Mouse (Mus musculus) neural tube, embryonic 15.5 days (tissue): ENCODE measurements around the gene Mrpl27. TPM values are rescaled to one million over a fixed set of nuclear protein-coding genes. Genes with fewer than 3 reads are reported as not detected.
A peak's percentile ranks its signal among the peaks of the same experiment; 100 is the strongest.

Source experiments
- ATAC-seq: fragments of 200-750 bp; cut with Nextera tagmentation; 2 replicates; pipeline ENCODE4 v1.8.0; 2017; ENCODE audit warnings: mild to moderate bottlenecking, moderate TSS enrichment, moderate library complexity; ENCODE audit not compliant: low FRiP score
- H3K27ac ChIP-seq: fragments of 300-500 bp; sonication (generic); replicated peaks from 2 replicates; pipeline ENCODE4 v1.5.1; 2015; ENCODE audit warnings: mild to moderate bottlenecking, inconsistent platforms
- H3K27me3 ChIP-seq: fragments of 300-500 bp; sonication (generic); replicated peaks from 2 replicates; pipeline ENCODE4 v1.6.1; 2015; ENCODE audit warnings: inconsistent platforms
- H3K36me3 ChIP-seq: fragments of 300-500 bp; sonication (generic); 2 replicates; pipeline ENCODE4 v1.6.1; 2015; ENCODE audit warnings: inconsistent platforms
- H3K4me1 ChIP-seq: fragments of 300-500 bp; sonication (generic); 2 replicates; pipeline ENCODE4 v1.6.1; 2015; ENCODE audit warnings: inconsistent platforms
- H3K4me2 ChIP-seq: fragments of 300-500 bp; sonication (generic); 2 replicates; pipeline ENCODE4 v1.6.1; 2015; ENCODE audit warnings: inconsistent platforms, mild to moderate bottlenecking, moderate library complexity
- H3K4me3 ChIP-seq: fragments of 300-500 bp; sonication (generic); replicated peaks from 2 replicates; pipeline ENCODE4 v1.5.1; 2015; ENCODE audit warnings: mild to moderate bottlenecking, inconsistent platforms
- H3K9ac ChIP-seq: fragments of 300-500 bp; sonication (generic); replicated peaks from 2 replicates; pipeline ENCODE4 v1.6.1; 2015; ENCODE audit warnings: mild to moderate bottlenecking, inconsistent platforms
- H3K9me3 ChIP-seq: fragments of 300-500 bp; sonication (generic); replicated peaks from 2 replicates; pipeline ENCODE4 v1.6.1; 2016; ENCODE audit warnings: inconsistent platforms
- WGBS: fragments of 180-500 bp; shearing (Covaris S2); methylation state at CpG from one replicate; pipeline ENCODE4 v1.1.7; 2015; ENCODE audit warnings: mixed read lengths; 5-methylcytosine and 5-hydroxymethylcytosine counted together
- polyA plus RNA-seq: library from polyadenylated mRNA; unstranded; fragments of >200 nt; fragmentation: Nextera tagmentation; extraction: Ambion mirVana; gene quantifications from 2 replicates; pipeline ENCODE4 v1.2.1, GENCODE M21; 2015

Gene Mrpl27
- 146 and 154 TPM in 2 replicates for polyA plus RNA-seq

DNA sequence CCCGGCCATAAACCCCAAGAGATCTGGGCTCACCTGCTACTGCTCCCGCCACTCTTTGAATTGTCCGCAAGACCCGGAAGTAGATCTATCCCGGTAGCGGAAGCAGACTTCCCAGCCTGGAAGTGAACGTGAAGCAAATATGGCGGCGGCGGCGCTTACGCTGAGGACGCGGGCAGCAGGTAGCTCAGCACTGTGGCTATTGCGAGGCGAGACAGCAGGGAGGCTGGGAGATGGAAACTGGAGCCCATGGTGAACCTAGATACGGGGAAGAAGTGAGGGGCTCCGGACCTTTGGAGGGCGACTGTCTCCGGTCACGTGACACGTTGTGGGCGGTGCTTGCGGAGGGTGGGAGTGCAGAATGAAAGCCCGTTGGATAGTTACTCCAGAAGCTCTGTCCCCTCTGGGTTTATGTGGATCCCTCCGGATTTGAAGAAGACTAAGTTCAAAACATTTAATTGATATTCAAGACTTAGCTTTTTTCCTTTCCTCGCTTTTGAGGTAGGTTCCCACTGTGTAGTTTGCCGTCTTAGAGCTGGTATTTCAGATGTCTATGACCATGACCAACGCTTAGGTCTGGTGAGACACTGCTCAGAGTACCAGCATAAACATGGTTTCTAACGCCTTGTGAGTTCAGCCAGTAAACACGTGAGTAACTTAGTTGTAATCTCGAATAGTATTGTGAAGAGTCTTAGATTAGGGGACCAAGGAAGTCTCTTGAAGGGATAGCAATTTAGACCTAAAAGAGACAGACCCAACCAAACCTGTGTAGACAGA is at the start of gene Mrpl27, which contains the start of gene Eme1:
Gene Mrpl27 (plus strand): TSS at position 105 of the 774 bp plus-strand sequence.
Gene Eme1 (minus strand): TSS at position 302 of the 774 bp plus-strand sequence.
- Histone ChIP-seq H3K9ac (peak within 1 kb of the TSS; percentile 67), H3K27ac (peak within 1 kb of the TSS; percentile 98), H3K4me1 (peaks cover 16% of the 10 kb centered on the region), H3K4me3 (peak within 1 kb of the TSS; percentile 72), H3K27me3 (no peaks in the 10 kb centered on the region), H3K4me2 (peak within 1 kb of the TSS; percentile 86), H3K9me3 (no peaks in the 10 kb centered on the region), H3K36me3 (peaks cover 18% of the 10 kb centered on the region)
- peak; percentile 93 for ATAC-seq
- WGBS: 1% methylated on average over 32 of the region's 32 CpGs

DNA sequence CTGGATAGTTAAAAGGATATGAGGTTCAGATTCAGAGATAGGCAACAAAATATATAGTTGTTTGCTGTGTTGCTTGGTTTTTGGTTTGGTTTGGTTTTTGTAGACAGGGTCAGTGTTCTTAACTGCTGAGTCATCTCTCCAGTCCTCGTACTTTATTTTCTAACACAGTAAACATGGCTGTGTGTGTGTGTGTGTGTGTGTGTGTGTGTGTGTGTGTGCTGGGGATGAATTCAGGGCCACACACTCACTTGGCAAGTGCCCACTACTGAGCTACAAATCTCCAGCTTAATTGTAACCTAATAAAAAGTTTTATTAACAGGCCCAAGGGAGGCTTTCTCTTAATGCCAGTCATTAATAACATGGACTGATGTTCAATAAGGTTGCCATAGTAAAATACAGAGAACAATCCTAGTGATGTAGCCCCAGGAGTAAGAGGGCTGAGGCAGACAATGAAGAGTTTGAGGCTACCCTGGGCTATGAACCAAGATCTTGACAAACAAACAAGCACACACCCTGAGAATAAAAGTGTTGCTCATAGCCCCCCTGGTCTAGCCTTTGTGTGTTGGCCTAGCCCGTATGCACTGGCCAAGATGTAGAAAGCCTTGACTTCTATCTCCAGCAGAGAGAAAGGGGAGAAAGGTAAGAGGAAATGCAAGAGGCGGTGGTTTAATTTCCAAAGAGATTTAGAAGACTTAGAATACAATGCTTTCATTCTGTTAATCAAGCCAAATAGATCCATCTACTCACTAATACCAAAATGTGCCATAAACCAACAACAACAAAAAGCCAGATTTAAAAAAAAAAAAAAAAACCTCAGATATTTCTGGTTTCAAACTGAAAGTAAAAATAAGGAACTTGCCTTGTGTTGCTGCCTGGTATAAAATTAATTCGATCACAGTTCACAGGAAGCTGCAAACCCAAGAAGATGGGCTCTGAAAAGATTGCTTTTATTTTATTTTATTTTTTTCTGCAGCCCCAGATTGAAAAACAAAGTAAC is 42.5 kb upstream of the Mrpl27 start:
- peak; percentile 61; the same call in 1 of the 2 replicates for ATAC-seq
- no peaks in the 10 kb centered on the region for H3K36me3 ChIP-seq
- no peaks in the 10 kb centered on the region for H3K9me3 ChIP-seq

DNA sequence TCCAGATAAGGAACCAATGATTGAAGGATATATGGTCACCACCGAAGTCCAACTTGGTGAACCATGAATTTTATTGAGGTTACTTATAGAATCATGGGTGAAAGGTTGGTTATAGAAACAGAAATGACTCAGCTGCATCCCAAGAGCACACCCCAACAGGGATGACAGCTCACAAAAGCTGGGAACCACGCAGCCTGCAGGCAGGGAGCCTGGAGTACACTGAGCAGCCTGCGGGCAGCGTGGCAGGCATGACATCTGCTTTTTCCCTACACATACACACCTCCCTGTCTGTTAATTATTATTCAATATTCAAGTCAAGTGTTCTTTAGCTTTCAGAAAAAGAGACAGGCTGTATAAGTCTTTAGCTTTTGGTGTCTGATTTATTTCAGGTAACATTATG is 39.0 kb upstream of the Mrpl27 start:
- no peak overlapping the region for H3K9ac ChIP-seq
- WGBS: 77% methylated on average over 4 of the region's 4 CpGs
- H3K36me3 ChIP-seq: no peaks in the 10 kb centered on the region
- ATAC-seq: no peak
- H3K4me1 ChIP-seq: no peaks in the 10 kb centered on the region
- no peaks in the 10 kb centered on the region for H3K9me3 ChIP-seq
- no peak overlapping the region for H3K4me2 ChIP-seq
- no peak overlapping the region for H3K4me3 ChIP-seq
- H3K27ac ChIP-seq: no peak overlapping the region
- 0 out of 2 replicates have a peak, but pooled peaks cover 3% of the 10 kb centered on the region for H3K27me3 ChIP-seq

More for the DNA sequence above, 42.5 kb upstream of the Mrpl27 start:
- Histone ChIP-seq H3K4me1 (no peaks in the 10 kb centered on the region), H3K4me3 (no peak overlapping the region), H3K4me2 (no peak overlapping the region), H3K27ac (no peak overlapping the region), H3K9ac (no peak overlapping the region), H3K27me3 (0 out of 2 replicates have a peak, but pooled peaks cover 3% of the 10 kb centered on the region)
- WGBS: 49% methylated on average over 4 of the region's 4 CpGs

DNA sequence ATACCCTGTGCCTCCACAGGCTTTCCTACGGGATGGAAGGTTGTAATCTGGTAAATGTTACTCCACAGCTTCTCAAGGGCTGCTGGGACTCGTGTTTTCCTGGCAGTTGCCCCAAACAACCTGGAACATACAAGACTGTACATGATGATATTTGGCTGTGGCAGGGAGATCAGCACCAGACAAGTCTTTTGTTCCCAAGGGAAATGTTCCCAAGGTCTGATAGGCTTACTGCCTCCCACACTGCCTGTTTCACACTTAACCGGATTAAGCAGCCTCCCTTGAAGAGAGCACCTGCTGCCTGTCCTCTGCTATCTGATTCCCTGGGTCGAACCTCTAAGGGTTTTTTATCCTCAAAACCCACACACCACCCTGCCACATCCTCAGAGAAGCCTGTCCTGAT is 38.1 kb upstream of the Mrpl27 start:
- Histone ChIP-seq H3K27me3 (0 out of 2 replicates have a peak, but pooled peaks cover 3% of the 10 kb centered on the region), H3K36me3 (no peaks in the 10 kb centered on the region), H3K27ac (no peak overlapping the region), H3K9me3 (no peaks in the 10 kb centered on the region), H3K9ac (no peak overlapping the region), H3K4me1 (no peaks in the 10 kb centered on the region), H3K4me2 (no peak overlapping the region), H3K4me3 (no peak overlapping the region)
- 42% methylated on average over 4 of the region's 4 CpGs for WGBS
- no peak for ATAC-seq

DNA sequence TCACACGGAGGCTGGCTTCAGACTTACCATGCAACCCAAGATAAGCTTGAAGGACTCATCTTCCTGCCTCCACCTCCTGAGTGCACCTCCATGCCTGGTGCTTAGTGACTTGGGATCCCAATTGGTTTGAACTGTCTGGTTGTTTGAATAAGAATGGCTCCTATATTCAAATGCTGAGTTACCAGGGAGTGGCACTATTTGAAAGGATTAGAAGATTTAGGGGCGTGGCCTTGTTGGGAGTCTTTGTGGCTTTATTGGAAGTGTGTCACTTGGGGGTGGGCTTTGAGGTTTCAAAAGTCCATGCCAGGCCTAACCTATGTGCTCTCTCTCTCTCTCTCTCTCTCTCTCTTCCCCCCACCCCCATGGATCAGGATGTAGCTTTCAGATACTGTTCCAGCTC is 35.9 kb upstream of the Mrpl27 start:
- no peak for ATAC-seq
- no peak overlapping the region for H3K27ac ChIP-seq
- H3K4me3 ChIP-seq: no peak overlapping the region
- H3K36me3 ChIP-seq: no peaks in the 10 kb centered on the region
- H3K9me3 ChIP-seq: no peaks in the 10 kb centered on the region
- 96% methylated on average over 2 of the region's 2 CpGs for WGBS
- no peaks in the 10 kb centered on the region for H3K4me1 ChIP-seq
- no peak overlapping the region for H3K4me2 ChIP-seq
- H3K27me3 ChIP-seq: 0 out of 2 replicates have a peak, but pooled peaks cover 3% of the 10 kb centered on the region
- H3K9ac ChIP-seq: no peak overlapping the region

DNA sequence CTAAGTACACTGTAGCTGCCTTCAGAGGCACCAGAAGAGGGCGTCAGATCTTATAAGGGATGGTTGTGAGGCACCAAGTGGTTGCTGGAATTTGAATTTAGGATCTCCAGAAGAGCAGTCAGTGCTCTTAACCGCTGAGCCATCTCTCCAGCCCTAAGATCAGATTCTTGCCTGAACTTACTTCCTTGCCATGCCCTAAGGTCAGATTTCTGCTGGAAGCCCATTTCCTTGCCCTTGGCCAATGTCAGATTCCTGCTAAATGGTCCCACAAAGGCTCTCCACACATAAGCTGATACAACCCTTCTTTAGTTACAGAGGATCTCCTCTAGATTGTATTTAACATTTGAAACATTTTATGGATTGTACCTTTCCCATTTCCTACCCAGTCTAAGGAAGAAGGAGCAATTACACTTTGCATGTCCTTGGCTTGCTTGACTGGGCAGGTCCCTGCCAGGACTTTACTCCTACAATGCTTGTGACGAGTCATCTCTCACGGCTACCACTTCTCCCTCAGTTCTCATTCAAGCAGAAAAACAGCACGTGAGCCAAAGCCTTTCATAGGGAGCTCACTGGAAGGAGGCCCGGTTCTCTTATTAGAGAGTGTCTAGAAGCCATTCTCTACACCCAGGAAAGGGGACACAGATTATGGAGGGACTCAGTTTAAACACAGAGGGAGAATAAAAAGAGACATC is 32.7 kb upstream of the Mrpl27 start:
- Histone ChIP-seq H3K36me3 (no peaks in the 10 kb centered on the region), H3K27me3 (no peaks in the 10 kb centered on the region), H3K9me3 (no peaks in the 10 kb centered on the region), H3K4me2 (no peak overlapping the region), H3K27ac (no peak overlapping the region), H3K4me3 (no peak overlapping the region), H3K4me1 (no peaks in the 10 kb centered on the region), H3K9ac (no peak overlapping the region)
- no peak for ATAC-seq
- WGBS: 53% methylated on average over 6 of the region's 6 CpGs

DNA sequence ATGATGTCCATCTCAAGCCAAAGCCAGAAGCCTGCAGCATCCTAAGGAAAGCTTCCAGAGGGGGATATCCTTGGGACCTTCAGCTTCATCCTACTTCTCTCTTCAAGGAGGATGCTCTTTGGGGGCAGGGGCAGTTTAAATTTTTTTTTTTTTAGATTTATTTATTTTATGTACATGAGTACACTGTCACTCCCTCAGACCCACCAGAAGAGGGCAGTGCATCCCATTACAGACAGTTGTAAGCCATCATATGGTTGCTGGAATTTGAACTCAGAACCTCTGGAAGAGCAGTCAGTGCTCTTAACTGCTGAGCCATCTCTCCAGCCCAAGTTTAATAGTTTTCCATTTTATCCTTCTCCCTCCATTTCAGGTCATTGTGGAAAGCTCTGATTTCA is 32.1 kb upstream of the Mrpl27 start:
- Histone ChIP-seq H3K4me2 (no peak overlapping the region), H3K4me3 (no peak overlapping the region), H3K9ac (no peak overlapping the region), H3K27me3 (no peaks in the 10 kb centered on the region), H3K4me1 (no peaks in the 10 kb centered on the region), H3K27ac (no peak overlapping the region), H3K36me3 (no peaks in the 10 kb centered on the region), H3K9me3 (no peaks in the 10 kb centered on the region)
- ATAC-seq: no peak

DNA sequence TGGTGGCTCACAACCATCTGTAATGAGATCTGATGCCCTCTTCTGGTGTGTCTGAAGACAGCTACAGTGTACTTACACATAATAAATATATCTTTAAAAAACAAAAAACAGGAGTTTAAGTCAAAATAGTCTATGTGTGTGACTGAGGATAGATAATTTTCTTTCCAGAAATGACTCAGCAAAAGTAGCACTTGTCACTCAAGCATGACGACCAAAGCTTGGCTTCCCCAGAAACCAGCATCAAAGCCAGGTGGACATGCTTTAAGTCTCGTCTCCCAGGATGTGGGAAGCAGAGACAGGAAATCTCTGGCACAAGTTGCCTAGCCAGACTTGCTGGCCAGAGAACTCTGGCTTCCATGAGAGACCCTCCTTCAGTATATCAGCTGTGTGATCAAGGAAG is 31.4 kb upstream of the Mrpl27 start:
- 84% methylated on average over 2 of the region's 2 CpGs for WGBS

DNA sequence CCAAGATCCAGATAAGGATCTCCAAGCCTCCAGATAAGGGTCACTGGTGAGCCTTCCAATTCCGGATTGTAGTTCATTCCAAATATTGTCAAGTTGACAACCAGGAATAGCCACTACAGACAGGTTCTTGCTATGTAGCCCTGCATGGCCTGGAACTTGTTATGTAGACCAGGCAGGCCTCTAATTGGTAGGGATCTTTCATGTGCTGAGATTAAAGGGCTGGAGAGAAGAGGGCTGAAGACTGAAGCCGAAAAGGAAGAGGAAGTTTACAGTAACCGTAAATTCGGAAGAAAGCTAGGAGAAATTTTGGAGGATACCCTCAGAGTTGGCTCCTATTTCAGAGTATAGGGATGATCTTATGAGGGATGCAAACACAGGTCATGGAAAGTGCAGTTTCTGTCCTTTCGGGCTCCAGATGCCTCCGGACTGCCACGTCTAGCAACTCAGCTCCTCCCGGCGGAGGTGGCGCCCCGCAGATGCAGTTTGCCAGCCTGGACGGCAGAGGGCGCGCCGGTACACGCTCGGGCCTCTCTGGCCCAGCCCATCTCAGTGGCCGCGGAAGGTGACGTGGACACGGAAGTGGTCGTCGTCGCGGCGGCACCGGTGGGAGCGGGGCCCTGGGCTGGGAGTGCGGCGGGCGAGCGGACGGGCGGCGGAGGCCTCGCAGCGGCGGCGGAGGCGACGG is 24.2 kb upstream of the Mrpl27 start, which contains the start of gene Lrrc59:
Gene Lrrc59 (plus strand): TSS at position 569 of the 685 bp plus-strand sequence.
- 6% methylated on average over 39 of the region's 41 CpGs for WGBS

More for the DNA sequence above, 31.4 kb upstream of the Mrpl27 start:
- Histone ChIP-seq H3K27ac (no peak overlapping the region), H3K36me3 (no peaks in the 10 kb centered on the region), H3K4me1 (no peaks in the 10 kb centered on the region), H3K4me3 (no peak overlapping the region), H3K27me3 (no peaks in the 10 kb centered on the region), H3K9ac (no peak overlapping the region), H3K4me2 (no peak overlapping the region), H3K9me3 (no peaks in the 10 kb centered on the region)
- no peak for ATAC-seq

DNA sequence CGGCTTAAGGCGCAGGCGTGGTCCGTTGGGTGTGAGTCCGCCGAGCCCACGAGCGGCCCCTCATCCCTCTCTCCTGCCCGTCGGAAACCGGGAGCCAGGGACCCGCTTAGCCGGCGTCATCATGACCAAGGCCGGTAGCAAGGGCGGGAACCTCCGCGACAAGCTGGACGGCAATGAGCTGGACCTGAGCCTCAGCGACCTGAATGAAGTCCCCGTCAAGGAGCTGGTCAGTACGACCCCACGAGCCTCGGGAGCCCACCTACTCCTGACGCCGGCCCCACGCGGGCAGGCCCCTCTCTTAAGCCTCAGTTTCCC is 23.7 kb upstream of the Mrpl27 start:
- Histone ChIP-seq H3K4me1 (peaks cover 14% of the 10 kb centered on the region), H3K36me3 (peaks cover 29% of the 10 kb centered on the region), H3K4me2 (peak overlapping the region; percentile 85), H3K27ac (peak overlapping the region; percentile 79), H3K9ac (peak overlapping the region; percentile 90), H3K4me3 (peak overlapping the region; percentile 94), H3K9me3 (no peaks in the 10 kb centered on the region), H3K27me3 (no peaks in the 10 kb centered on the region)
- peak; percentile 38; the same call in 1 of the 2 replicates for ATAC-seq
- WGBS: under 1% methylated on average over 26 of the region's 28 CpGs

More for the DNA sequence above, 24.2 kb upstream of the Mrpl27 start, which contains the start of gene Lrrc59:
- Histone ChIP-seq H3K27me3 (no peaks in the 10 kb centered on the region), H3K9me3 (no peaks in the 10 kb centered on the region), H3K9ac (peak within 1 kb of the TSS; percentile 90), H3K4me2 (peak within 1 kb of the TSS; percentile 85), H3K36me3 (peaks cover 24% of the 10 kb centered on the region), H3K4me3 (peak within 1 kb of the TSS; percentile 94), H3K27ac (peak within 1 kb of the TSS; percentile 79), H3K4me1 (peaks cover 14% of the 10 kb centered on the region)
- peak; percentile 96 for ATAC-seq
